Mouse (Mus musculus): Measurements from ENCODE around the gene Nos1ap.

DNA sequence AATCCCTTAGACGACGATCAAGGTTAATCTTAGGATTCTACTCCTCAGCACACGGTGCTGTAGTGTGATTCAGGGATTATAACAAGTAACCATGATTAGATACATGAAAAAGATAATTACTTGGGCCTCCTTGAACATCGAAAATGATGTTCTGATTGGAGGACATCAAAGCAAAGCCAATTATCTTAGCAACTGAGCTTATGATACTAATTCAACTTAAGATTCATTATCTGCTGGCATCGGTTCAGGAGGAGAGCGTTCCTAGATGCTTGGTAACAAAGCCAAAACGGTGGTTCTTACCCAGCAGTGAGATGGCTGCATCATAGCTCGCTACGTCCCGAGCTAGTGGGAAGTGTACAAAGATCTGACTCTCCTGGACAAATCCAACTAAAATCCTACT is 204.2 kb downstream of the Nos1ap start:
- TF ChIP-seq POLR2A (IDR thresholded peaks at IDR 0.05; ENCODE audit: low read depth, low read length) = no peak
- no peak for TF ChIP-seq CTCF (IDR thresholded peaks at IDR 0.05; ENCODE audit: borderline replicate concordance, insufficient read depth, low read length)

All from embryonic fibroblast, embryonic 13.5 days (primary cell).